Mouse (Mus musculus): ENCODE data around the gene Dhx40.
"Not testable (repeated sequence)": the region's sequence is repeated elsewhere in the genome, so short reads cannot be mapped to it uniquely, and the experiment has no call there.

The Dhx40 gene

DNA sequence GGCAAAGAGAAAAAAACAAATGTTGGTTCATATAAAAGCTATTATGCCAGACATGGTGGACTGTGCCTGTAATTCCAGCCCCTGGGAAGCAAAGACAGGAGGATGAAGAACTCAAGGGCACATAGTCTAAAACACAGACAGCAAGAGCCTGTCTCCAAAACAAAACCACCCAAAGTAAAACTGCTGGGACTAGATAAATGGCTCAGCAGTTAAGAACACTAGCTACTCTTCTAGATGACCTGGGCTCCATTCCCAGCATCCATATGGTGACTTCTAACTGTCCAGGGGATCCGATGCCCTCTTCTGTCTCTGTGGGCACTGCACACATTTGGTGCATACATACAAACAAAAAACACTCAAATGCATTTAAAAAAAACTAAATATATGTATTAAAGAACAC lies 56.5 kb downstream of the Dhx40 start:
- DNase-seq (ENCODE audit: low read depth), result no peak

DNA sequence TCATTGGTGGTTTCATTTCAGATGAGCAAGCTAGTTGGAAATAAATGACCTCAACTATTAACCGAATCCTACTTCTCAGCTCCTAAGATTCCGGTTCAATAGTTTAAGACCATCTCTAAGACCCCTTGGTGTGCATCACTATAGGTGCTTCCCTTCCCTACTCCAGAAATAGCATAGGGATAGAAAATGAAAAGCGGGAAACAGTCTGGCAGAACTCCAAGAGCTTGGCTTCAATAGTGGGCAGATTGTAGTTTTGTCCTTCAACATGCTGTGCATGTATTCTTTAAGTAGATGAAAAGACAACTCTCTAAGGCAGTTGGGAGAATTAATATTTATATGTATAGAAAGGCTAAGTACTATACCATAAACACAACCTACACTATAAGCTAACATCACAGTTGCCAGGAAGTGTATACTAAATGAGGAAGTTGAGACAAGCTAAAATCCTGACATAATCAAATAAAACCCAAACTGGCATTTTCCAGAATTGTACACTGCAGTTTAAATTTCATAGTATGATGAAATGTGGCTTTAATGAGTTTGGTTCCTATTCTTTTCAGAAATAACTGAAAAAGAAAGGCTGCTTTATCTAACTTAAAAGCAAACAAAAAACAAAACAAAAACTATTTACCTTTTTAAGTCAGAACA lies 57.6 kb downstream of the Dhx40 start:
- no peak for DNase-seq (ENCODE audit: low read depth)

GRCm38 (mm10) chr11:86745634-86746404 lies 61.7 kb downstream of the Dhx40 start:
- no peak for DNase-seq (ENCODE audit: low read depth)

DNA sequence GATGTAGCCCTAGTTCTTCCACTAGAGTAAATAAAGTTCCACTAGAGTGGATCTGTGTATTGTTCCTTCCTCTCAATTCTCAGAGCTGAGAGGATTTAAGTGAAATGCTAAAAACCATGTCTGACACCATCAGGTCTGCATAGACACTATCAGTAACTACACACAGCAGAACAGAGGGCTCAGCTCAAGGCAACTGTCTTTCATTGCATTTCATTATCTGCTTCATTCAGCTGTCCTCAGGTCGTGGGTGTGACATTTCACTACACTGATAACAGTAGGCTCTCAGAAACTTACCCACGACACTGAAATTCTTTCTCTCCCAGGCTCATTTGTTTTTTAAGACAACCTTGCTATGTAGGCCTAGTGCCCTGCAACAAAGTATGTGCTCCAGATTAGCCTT lies 64.9 kb downstream of the Dhx40 start:
- DNase-seq (ENCODE audit: low read depth), result peak; percentile 95

- no peak for DNase-seq (ENCODE audit: low read depth)
Measured at GRCm38 (mm10) chr11:86741505-86741904, 66.0 kb downstream of the Dhx40 start.

- DNase-seq (ENCODE audit: low read depth), result no peak
Measured at GRCm38 (mm10) chr11:86739470-86739869, 68.1 kb downstream of the Dhx40 start.

- DNase-seq (ENCODE audit: low read depth), result no peak
Measured at GRCm38 (mm10) chr11:86738956-86739355, 68.6 kb downstream of the Dhx40 start.

DNA sequence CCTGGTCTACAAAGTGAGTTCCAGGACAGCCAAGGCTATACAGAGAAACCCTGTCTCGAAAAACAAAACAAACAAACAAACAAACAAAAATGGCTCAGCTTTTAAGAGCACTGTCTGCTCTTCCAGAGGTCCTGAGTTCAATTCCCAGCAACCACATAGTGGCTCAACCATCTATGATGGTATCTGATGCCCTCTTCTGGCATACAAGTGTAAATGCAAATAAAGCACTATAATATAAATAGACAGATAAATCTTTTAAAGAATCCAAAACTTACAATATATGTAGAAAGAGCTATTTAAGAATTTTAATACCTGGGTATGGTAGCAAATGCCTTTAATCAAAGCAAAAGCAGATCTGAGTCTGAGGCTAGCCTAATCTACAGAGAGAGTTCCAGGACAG lies 69.2 kb downstream of the Dhx40 start:
- DNase-seq (ENCODE audit: low read depth), result not testable (repeated sequence)

DNA sequence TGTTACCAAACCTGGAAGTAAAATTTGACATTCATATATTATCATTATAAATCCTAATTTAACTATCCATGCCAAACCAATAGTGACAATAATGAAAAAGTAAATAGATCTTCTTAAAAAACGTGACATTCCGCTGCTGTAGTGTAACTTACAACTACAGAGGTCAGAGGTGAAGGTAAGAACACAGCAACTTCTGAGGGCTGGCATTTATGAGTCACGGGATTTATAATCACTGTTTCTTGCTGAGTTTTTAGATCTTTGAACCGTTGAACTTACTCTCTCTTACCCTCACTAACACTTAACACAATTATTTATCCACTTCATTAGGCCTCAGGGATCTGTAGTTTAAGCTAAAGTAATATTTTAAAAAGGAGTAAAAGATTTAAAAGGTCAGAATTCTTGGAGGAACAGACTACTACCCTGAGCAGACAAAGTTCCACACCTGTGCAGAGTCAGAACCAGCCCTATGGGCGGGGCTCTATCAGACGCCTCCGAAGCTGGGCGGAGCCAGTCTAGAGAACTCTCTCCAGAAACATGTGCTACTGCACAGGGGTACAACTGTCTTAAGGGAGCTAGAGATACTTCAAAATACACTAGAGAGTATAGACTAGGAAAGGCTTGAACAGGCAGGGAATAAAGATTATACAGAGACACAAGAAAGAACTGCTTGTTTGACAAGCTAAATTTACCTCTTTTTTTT lies 70.1 kb downstream of the Dhx40 start:
- DNase-seq (ENCODE audit: low read depth), result no peak

GRCm38 (mm10) chr11:86734993-86735392 lies 72.6 kb downstream of the Dhx40 start:
- no peak for DNase-seq (ENCODE audit: low read depth)

DNA sequence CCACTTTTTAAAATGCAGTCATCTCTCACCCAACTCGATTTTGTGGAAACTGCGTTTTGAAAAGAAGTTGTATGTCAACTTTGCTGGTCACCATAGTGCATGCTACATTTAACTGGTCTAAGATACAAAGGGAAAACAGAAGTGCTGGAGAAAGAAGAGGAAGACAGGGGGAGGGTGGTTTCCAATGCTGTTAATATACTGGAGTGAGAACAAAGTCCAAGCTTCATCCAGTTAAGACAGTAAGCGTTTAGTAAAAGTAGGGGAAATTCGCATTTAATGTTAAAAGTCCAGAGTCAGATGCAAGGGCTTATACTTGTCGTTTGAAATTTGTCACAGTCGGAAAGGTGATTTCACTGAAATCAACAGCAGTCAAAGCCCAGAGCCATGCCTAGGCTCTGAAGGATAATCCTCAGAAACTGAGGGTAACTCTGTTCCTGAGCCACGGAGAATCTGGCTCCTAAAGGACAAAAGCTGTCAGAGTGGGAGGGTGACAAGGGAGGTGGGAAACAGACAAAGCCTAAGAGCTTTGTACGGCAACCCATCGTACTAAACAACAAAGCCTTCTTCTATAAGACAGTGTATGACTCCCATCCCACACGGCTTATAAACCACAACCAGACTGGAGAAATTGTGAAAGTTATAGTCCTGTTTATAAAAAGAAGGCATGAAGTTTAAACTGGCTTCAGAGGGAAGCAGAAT lies 73.2 kb downstream of the Dhx40 start:
- DNase-seq (ENCODE audit: low read depth), result no peak

DNA sequence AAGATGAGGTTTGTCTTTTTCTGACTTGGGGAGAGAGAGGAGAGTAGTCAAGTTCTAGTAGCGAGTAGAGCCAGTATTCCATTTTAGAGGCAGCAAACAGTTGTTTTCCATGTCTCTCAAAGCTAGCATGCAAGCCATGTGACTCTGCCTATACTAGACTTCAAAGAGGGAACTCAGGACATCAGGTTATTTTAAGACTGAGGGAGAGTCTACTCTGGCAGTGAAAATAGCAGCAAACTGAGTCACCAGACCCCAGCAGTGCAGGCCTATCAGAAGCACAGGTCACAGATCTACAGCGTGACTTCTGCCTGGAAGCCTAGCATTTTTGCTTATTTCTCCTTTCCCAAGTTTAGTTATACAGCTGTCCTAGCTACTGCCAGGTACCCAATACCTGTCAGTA lies 76.1 kb downstream of the Dhx40 start:
- DNase-seq (ENCODE audit: low read depth), result no peak

- no peak for DNase-seq (ENCODE audit: low read depth)
Measured at GRCm38 (mm10) chr11:86725607-86726006, 81.9 kb downstream of the Dhx40 start.

GRCm38 (mm10) chr11:86724982-86725381 lies 82.6 kb downstream of the Dhx40 start:
- no peak for DNase-seq (ENCODE audit: low read depth)

GRCm38 (mm10) chr11:86724004-86724403 lies 83.5 kb downstream of the Dhx40 start:
- no peak for DNase-seq (ENCODE audit: low read depth)

DNA sequence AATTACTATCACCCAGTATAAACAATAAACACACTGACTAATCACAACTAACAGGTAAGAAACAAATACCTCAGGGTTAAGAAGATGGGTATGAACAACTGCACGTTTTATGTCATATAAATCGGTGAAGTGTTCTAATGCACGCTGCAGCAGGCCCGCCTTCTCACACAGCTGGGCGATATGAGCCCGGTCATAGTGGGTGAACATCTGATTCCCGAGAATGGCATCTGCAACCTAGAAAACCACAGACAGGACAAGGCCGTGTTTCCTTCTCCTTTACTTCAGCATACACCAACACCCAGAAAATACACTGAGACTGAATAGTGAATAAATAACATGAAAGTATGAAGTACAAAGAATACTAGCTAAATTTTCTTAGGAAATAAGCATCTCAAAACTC lies 88.2 kb downstream of the Dhx40 start:
- DNase-seq (ENCODE audit: low read depth), result no peak

All from c-Kit-positive CD71-positive TER-119-negative erythroid progenitor cells, embryonic 14.5 days (primary cell).